Mouse (Mus musculus): ENCODE results near the gene Ccr6.

GRCm38 (mm10) chr17:8244124-8244523 lies 8.3 kb downstream of the Ccr6 start:
- no peak for TF ChIP-seq CTCF (IDR thresholded peaks at IDR 0.05; ENCODE audit: control insufficient read depth, insufficient read depth, low read length)
- TF ChIP-seq POLR2A (IDR thresholded peaks at IDR 0.05; ENCODE audit: borderline replicate concordance, control insufficient read depth, low read depth, low read length) = no peak

Measured in bone marrow, adult 2 months (tissue).